Mouse (Mus musculus) CH12.LX (cell line): Measurements from ENCODE around the gene Cycs. TPM values are rescaled to one million over a fixed set of nuclear protein-coding genes. Genes with fewer than 3 reads are reported as not detected.
A peak's percentile ranks its signal among the peaks of the same experiment; 100 is the strongest.

ENCODE experiments used
- DNase-seq: peaks from one replicate; pipeline ENCODE4 v3.0.0-alpha.2; 2013; ENCODE audit errors: extremely low read depth
- H3K27ac ChIP-seq: 2 replicates; pipeline ENCODE4 v1.5.1; 2012; ENCODE audit warnings: low read depth, mild to moderate bottlenecking, control low read depth, moderate library complexity; ENCODE audit not compliant: insufficient read depth
- H3K27me3 ChIP-seq: replicated peaks from 2 replicates; pipeline ENCODE3; 2012; ENCODE audit warnings: inconsistent platforms
- H3K36me3 ChIP-seq, 2 experiments: replicated peaks in 1 of 2; 2 replicates each; pipeline versions ENCODE3 to v1.6.1; 2012; ENCODE audit warnings: inconsistent platforms in 1 of 2, low read length in 1 of 2, mild to moderate bottlenecking in 1 of 2, mixed read lengths in 1 of 2, moderate library complexity in 1 of 2; ENCODE audit not compliant: control insufficient read depth in 1 of 2, insufficient read depth in 1 of 2
- H3K4me1 ChIP-seq, 2 experiments: 2 replicates each; pipeline ENCODE4 v1.6.1; 2012; ENCODE audit warnings: inconsistent platforms in 1 of 2, moderate library complexity in 1 of 2; ENCODE audit not compliant: insufficient read depth in 2 of 2, control insufficient read depth in 1 of 2
- H3K4me2 ChIP-seq: 2 replicates; pipeline ENCODE4 v1.6.1; 2012; ENCODE audit warnings: low read depth, mild to moderate bottlenecking, control low read depth; ENCODE audit not compliant: poor library complexity, insufficient read depth, severe bottlenecking
- H3K4me3 ChIP-seq, 3 experiments: fragments of 150-350 bp in 1 of 3; sonication (generic) in 1 of 3; replicated peaks in 1 of 3; 2 replicates each; pipeline versions ENCODE3 to v1.5.1; 2011 to 2012; ENCODE audit warnings: low read depth in 2 of 3, low read length in 2 of 3, mild to moderate bottlenecking in 2 of 3, moderate library complexity in 2 of 3, control low read depth in 1 of 3, improper control_type of control experiment in 1 of 3, inconsistent platforms in 1 of 3, mixed read lengths in 1 of 3; ENCODE audit not compliant: poor library complexity in 1 of 3
- H3K79me2 ChIP-seq: replicated peaks from 2 replicates; pipeline ENCODE4 v1.6.1; 2012; ENCODE audit warnings: mild to moderate bottlenecking, moderate library complexity; ENCODE audit not compliant: control insufficient read depth, poor library complexity, insufficient read depth, severe bottlenecking; ENCODE audit errors: extremely low read depth
- H3K9ac ChIP-seq: 2 replicates; pipeline ENCODE4 v1.6.1; 2012; ENCODE audit warnings: low read depth, mild to moderate bottlenecking, control low read depth, moderate library complexity; ENCODE audit not compliant: insufficient read depth
- H3K9me3 ChIP-seq: replicated peaks from 2 replicates; pipeline ENCODE3; 2012; ENCODE audit warnings: low read length, inconsistent platforms, mixed read lengths
- BHLHE40 ChIP-seq: IDR thresholded peaks from 2 replicates; pipeline ENCODE4 v1.6.1; 2011; ENCODE audit warnings: mild to moderate bottlenecking, low read depth, low read length, improper control_type of control experiment
- CHD1 ChIP-seq: IDR thresholded peaks from 2 replicates; pipeline ENCODE4 v1.6.1; 2012; ENCODE audit warnings: low read depth, low read length, improper control_type of control experiment, inconsistent platforms
- CHD2 ChIP-seq: IDR thresholded peaks from 2 replicates; pipeline ENCODE4 v1.6.1; 2011; ENCODE audit warnings: low read length, improper control_type of control experiment
- CTCF ChIP-seq, 2 experiments: IDR thresholded peaks in 1 of 2; conservative IDR thresholded peaks in 1 of 2; 2 replicates each; pipeline ENCODE4 v1.5.1; 2011 to 2012; ENCODE audit warnings: low read depth in 2 of 2, low read length in 2 of 2, improper control_type of control experiment in 1 of 2, inconsistent platforms in 1 of 2, mild to moderate bottlenecking in 1 of 2, moderate library complexity in 1 of 2
- ELF1 ChIP-seq: IDR thresholded peaks from 2 replicates; pipeline ENCODE4 v1.6.1; 2014; ENCODE audit warnings: low read depth, mild to moderate bottlenecking, inconsistent platforms, low read length, improper control_type of control experiment
- ETS1 ChIP-seq: conservative IDR thresholded peaks from 2 replicates; pipeline ENCODE4 v1.6.1; 2012; ENCODE audit warnings: low read depth, mild to moderate bottlenecking, inconsistent platforms, low read length, improper control_type of control experiment, moderate library complexity
- HCFC1 ChIP-seq: IDR thresholded peaks from 2 replicates; pipeline ENCODE4 v1.6.1; 2012; ENCODE audit warnings: low read depth, mild to moderate bottlenecking, inconsistent platforms, low read length, improper control_type of control experiment
- IRF4 ChIP-seq: IDR thresholded peaks from 2 replicates; pipeline ENCODE4 v1.6.1; 2014; ENCODE audit warnings: low read depth, mild to moderate bottlenecking, inconsistent platforms, low read length, improper control_type of control experiment
- KAT2A ChIP-seq: IDR thresholded peaks from 2 replicates; pipeline ENCODE4 v1.6.1; 2012; ENCODE audit warnings: low read length, improper control_type of control experiment, inconsistent platforms; ENCODE audit not compliant: insufficient replicate concordance
- MAFK ChIP-seq: IDR thresholded peaks from 2 replicates; pipeline ENCODE4 v1.6.1; 2011; ENCODE audit warnings: low read length, improper control_type of control experiment; ENCODE audit not compliant: insufficient replicate concordance
- MAX ChIP-seq: IDR thresholded peaks from 2 replicates; pipeline ENCODE4 v1.6.1; 2011; ENCODE audit warnings: low read length, improper control_type of control experiment
- MAZ ChIP-seq: IDR thresholded peaks from 2 replicates; pipeline ENCODE4 v1.6.1; 2012; ENCODE audit warnings: low read depth, mild to moderate bottlenecking, inconsistent platforms, low read length, improper control_type of control experiment, moderate library complexity
- MEF2A ChIP-seq: IDR thresholded peaks from 2 replicates; pipeline ENCODE4 v1.6.1; 2014; ENCODE audit warnings: low read depth, mild to moderate bottlenecking, inconsistent platforms, low read length, improper control_type of control experiment, borderline replicate concordance
- MXI1 ChIP-seq: IDR thresholded peaks from 2 replicates; pipeline ENCODE4 v1.6.1; 2011; ENCODE audit warnings: mild to moderate bottlenecking, low read depth, low read length, improper control_type of control experiment
- POLR2A ChIP-seq: IDR thresholded peaks from 2 replicates; pipeline ENCODE4 v1.6.1; 2011; ENCODE audit warnings: low read depth, mild to moderate bottlenecking, improper control_type of control experiment, low read length
- RAD21 ChIP-seq: IDR thresholded peaks from 2 replicates; pipeline ENCODE4 v1.6.1; 2011; ENCODE audit warnings: low read depth, mild to moderate bottlenecking, low read length, improper control_type of control experiment, moderate library complexity
- RCOR1 ChIP-seq: conservative IDR thresholded peaks from 2 replicates; pipeline ENCODE4 v1.6.1; 2012; ENCODE audit warnings: low read depth, mild to moderate bottlenecking, inconsistent platforms, low read length, improper control_type of control experiment
- SMC3 ChIP-seq: IDR thresholded peaks from 2 replicates; pipeline ENCODE4 v1.6.1; 2011; ENCODE audit warnings: low read depth, low read length, improper control_type of control experiment
- USF2 ChIP-seq: conservative IDR thresholded peaks from 2 replicates; pipeline ENCODE4 v1.6.1; 2011; ENCODE audit warnings: low read depth, low read length, improper control_type of control experiment
- ZMIZ1 ChIP-seq: IDR thresholded peaks from 2 replicates; pipeline ENCODE4 v1.6.1; 2012; ENCODE audit warnings: low read depth, mild to moderate bottlenecking, inconsistent platforms, low read length, improper control_type of control experiment
- dilution Hi-C: fragments of 300-500 bp; cut with MboI; formaldehyde crosslinking; loops from 2 replicates; pipeline ENCODE4 v1.14.3; 2020; ENCODE audit warnings: low sequenced_read_pairs; ENCODE audit not compliant: extremely low pct_unique_long_range_greater_than_20kb, extremely low pct_ligation_motif_present
- in situ Hi-C: fragments of 300-500 bp; cut with MboI; formaldehyde crosslinking; loops from 3 replicates; pipeline ENCODE4 v1.14.3; 2019; ENCODE audit warnings: low sequenced_read_pairs, low pct_ligation_motif_present, low pct_unique_long_range_greater_than_20kb, mixed read lengths
- polyA plus RNA-seq: library from polyadenylated mRNA; unstranded; fragments of >175 nt; gene quantifications from 2 replicates; pipeline ENCODE4 v1.2.1, GENCODE M21; 2012; ENCODE audit warnings: low read depth; ENCODE audit not compliant: insufficient read length
- total RNA-seq, 2 experiments: library from RNA; depleted of rRNA; stranded (reverse); fragments of 300-350 nt in 1 of 2; fragments of >200 nt in 1 of 2; gene quantifications; 2 replicates each; pipeline ENCODE4 v1.2.3; 2012 to 2014

Cycs gene
- total and polyA plus RNA-seq, 3 experiments, result 34.2 to 122 (median 44.6) TPM

DNA sequence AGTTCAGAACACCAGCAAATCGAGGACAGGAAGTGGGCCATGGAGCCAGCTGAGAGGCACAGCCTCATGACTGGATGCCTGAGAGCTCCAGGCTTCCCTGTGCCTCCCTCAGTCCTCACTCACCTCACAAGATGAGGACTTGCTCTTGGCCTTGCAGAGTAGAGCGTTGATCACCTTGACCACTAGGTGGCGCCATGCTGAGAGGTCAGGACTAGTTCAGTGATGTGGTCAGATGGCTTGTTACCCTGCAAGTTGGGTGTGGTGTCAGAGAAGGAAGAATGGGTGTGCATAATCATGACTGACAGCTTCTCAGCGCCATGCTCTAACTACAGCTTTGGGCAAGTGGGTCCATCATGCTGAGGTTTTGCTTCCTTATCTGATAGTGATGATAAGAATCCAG lies 35.3 kb upstream of the Cycs start:
- in situ Hi-C loops, result no loop called here
- Histone ChIP-seq H3K27ac (no peak overlapping the region), H3K4me3 (no peak overlapping the region), H3K36me3 (no peaks in the 10 kb centered on the region), H3K79me2 (no peaks in the 10 kb centered on the region), H3K27me3 (peaks cover 14% of the 10 kb centered on the region), H3K9me3 (no peaks in the 10 kb centered on the region), H3K4me1 (peaks cover 0 to 4% of the 10 kb centered on the region in 2 experiments; a peak in 1 of 4 replicates), H3K9ac (no peak overlapping the region), H3K4me2 (no peak overlapping the region)
- TF ChIP-seq CTCF (conservative IDR thresholded peaks at IDR 0.05 in 1 of 2, IDR thresholded peaks at IDR 0.05 in 1 of 2; ENCODE audit: low read depth in 2 of 2, low read length in 2 of 2), result peak; percentile 77 to 86
- no peak for TF ChIP-seq CHD1
- no peak for TF ChIP-seq RCOR1
- TF ChIP-seq CHD2, result no peak
- TF ChIP-seq ELF1, result no peak
- peak; percentile 87 for DNase-seq
- dilution Hi-C loops, result no loop called here

DNA sequence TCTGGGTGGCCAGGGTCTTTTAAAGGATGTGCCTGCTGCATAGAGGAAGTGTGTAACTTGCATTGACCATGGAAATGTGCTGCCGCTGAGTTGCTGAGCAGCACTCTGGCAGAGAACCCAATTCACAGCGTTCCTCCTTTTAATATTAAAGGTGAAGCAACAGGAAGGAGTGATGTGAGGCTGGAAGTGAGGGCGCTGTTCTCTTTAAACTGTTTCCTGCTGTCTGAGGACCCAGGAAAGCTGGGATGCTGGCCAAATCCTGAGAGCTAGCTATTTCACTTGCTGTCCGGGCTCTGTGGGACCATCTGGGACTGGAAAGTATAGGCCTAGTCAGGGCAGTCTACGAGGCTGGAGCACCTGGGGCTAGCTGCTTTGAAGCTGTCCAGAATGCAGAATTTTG lies 32.2 kb upstream of the Cycs start:
- Histone ChIP-seq H3K4me1 (peaks cover 0 to 11% of the 10 kb centered on the region in 2 experiments; a peak in 2 of 4 replicates), H3K4me3 (no peak overlapping the region), H3K36me3 (no peaks in the 10 kb centered on the region), H3K79me2 (no peaks in the 10 kb centered on the region), H3K4me2 (no peak overlapping the region), H3K9me3 (peaks cover 6% of the 10 kb centered on the region), H3K27ac (no peak overlapping the region), H3K27me3 (peaks cover 26% of the 10 kb centered on the region), H3K9ac (no peak overlapping the region)
- TF ChIP-seq MXI1 (no peak), RAD21 (no peak), MAX (no peak), HCFC1 (no peak)
- in situ Hi-C loops (no loop called here), dilution Hi-C loops (no loop called here)
- no peak for DNase-seq

DNA sequence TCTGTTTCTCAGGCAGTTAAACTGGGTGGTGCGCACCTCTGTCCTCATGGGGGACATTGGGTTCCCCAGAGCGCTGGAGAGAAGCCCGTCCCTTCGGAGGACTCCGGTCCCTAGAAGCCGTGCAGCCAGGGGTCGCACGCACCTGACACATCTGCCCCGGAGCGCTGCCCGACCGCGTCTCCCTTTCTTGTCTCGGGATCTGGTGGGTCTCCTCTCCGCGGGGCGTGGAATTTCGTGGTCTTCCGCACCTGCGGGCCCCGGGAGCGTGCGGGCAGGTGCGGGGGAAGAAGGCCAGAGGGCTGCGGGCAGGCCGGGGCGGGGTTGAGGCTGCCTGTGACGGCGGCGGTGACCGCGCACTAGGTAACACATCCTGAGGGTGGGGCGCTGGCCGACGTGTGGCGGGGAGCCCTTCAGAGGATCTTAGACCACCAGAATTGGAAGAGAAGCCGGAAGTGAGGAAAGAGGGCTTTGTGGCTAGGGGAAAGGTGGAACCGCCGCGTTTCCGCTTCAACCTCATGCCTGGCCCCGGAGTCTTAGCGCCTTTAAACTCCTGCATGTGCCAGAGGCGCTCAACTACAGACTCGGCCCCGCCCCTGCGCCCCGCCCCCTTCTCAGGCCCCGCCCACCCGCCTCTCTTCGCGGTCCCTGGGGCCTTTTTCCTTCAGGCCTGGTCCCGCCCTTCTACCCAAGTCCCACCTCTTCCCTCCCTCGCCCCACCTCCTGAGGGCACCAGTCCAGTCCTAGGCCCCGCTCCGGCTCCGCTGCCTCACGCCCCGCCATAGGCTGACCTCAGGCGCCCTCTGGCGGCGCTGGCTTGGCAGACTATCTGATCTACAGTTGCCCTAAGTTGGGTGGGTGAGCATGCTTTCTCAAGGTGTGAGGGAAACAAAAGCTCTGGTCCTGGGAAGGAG lies 30.2 kb upstream of the Cycs start, which contains the start of gene 4921507P07Rik:
Gene 4921507P07Rik (minus strand): TSS at position 332 of the 911 bp plus-strand sequence.
- H3K4me1 ChIP-seq, result peaks cover 0 to 11% of the 10 kb centered on the region in 2 experiments; a peak in 2 of 4 replicates
- peaks cover 26% of the 10 kb centered on the region for H3K27me3 ChIP-seq
- in situ Hi-C loops (no loop called here), dilution Hi-C loops (no loop called here)
- peaks cover 6% of the 10 kb centered on the region for H3K9me3 ChIP-seq
- H3K9ac ChIP-seq, result no peak within 1 kb of the TSS
- H3K4me3 ChIP-seq, result peak within 1 kb of the TSS in 2 of 3 experiments; percentile 53 to 62
- H3K79me2 ChIP-seq, result no peaks in the 10 kb centered on the region
- H3K27ac ChIP-seq, result no peak within 1 kb of the TSS
- H3K4me2 ChIP-seq, result peak within 1 kb of the TSS; percentile 76
- no peaks in the 10 kb centered on the region for H3K36me3 ChIP-seq
- peak; percentile 95 for DNase-seq
- TF ChIP-seq HCFC1, result peak; percentile 18
- TF ChIP-seq KAT2A, result no peak
- TF ChIP-seq MXI1, result peak; percentile 24; the same call in 1 of the 2 replicates
- TF ChIP-seq RCOR1, result no peak
- TF ChIP-seq POLR2A, result peak; percentile 57; the same call in 1 of the 2 replicates
- peak; percentile 71; the same call in 1 of the 2 replicates for TF ChIP-seq MAZ
- TF ChIP-seq MEF2A, result 0 out of 2 replicates have a peak, but pooled peaks have one; percentile 24
- TF ChIP-seq RAD21, result peak; percentile 54
- TF ChIP-seq ETS1, result no peak
- TF ChIP-seq BHLHE40, result peak; percentile 63
- peak; percentile 40 for TF ChIP-seq SMC3
- TF ChIP-seq CTCF (conservative IDR thresholded peaks at IDR 0.05 in 1 of 2, IDR thresholded peaks at IDR 0.05 in 1 of 2; ENCODE audit: low read depth in 2 of 2, low read length in 2 of 2), result peak; percentile 27 to 87; a peak in 3 of 4 replicates
- TF ChIP-seq ELF1, result 0 out of 2 replicates have a peak, but pooled peaks have one; percentile 18
- no peak for TF ChIP-seq MAFK
- TF ChIP-seq ZMIZ1, result no peak
- no peak for TF ChIP-seq USF2
- TF ChIP-seq IRF4, result peak; percentile 27; the same call in 1 of the 2 replicates
- TF ChIP-seq, all 38 proteins: peak for 11
